Mouse (Mus musculus): ENCODE results near the gene Lipt2. TPM values are rescaled to one million over a fixed set of nuclear protein-coding genes. Genes with fewer than 3 reads are reported as not detected.

Gene Lipt2
- polyA plus RNA-seq, 1 experiment from 2014 or later, result 23.0 TPM

DNA sequence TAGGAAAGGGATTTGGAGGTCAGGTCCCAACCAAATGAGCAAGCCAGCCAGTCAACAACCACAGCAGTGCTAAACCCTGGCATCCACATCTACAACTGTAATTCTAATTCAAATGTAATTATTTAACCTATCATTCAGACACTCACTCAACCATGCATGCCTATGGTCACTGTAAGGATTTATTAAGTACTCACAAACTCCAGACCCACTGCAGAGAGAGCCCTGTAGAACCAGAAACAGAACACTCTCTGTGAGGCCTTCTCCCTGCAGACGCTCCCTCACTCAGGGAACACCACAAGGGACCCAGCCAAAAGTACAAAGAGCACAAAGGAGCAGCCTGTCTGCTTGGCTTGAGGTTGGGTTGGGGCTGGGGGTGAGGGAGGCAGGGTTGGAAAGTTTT, 26.7 kb upstream of the Lipt2 start:
- no peak overlapping the region for H3K9ac ChIP-seq
- H3K4me2 ChIP-seq (replicated peaks), result no peak overlapping the region
- no peaks in the 10 kb centered on the region for H3K9me3 ChIP-seq
- WGBS, result 47% methylated on average over 1 of the region's 1 CpGs
- H3K27ac ChIP-seq, result no peak overlapping the region
- no peaks in the 10 kb centered on the region for H3K27me3 ChIP-seq (replicated peaks)
- H3K36me3 ChIP-seq, result no peaks in the 10 kb centered on the region
- H3K4me1 ChIP-seq (replicated peaks), result no peaks in the 10 kb centered on the region
- ATAC-seq, result peak; percentile 45; the same call in 1 of the 2 replicates
- no peak overlapping the region for H3K4me3 ChIP-seq (replicated peaks)

DNA sequence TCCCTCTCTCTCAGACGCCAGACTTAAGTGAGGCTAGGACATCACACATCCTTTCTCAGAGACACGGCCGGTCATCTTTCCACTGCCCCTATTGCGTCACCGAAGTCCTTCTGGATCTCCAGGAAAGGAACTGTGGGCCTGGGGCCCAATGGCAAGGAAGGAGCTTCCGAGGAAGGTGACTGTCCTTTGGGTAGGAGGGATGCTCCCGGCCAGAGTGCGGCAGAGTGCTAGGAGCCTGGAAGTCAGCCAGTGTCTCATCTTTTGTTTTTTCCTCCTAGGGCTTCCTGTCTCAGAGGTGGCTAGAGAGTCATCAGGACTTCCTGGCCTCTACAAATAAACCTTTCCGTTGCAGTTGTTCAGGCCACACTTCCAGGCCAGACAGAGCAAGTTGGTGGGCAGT, 22.0 kb upstream of the Lipt2 start:
- ATAC-seq, result no peak
- Histone ChIP-seq H3K4me3 (replicated peaks) (no peak overlapping the region), H3K36me3 (no peaks in the 10 kb centered on the region), H3K27me3 (replicated peaks) (no peaks in the 10 kb centered on the region), H3K9ac (no peak overlapping the region), H3K27ac (no peak overlapping the region), H3K4me2 (replicated peaks) (no peak overlapping the region), H3K4me1 (replicated peaks) (no peaks in the 10 kb centered on the region), H3K9me3 (no peaks in the 10 kb centered on the region)
- 70% methylated on average over 9 of the region's 9 CpGs for WGBS

DNA sequence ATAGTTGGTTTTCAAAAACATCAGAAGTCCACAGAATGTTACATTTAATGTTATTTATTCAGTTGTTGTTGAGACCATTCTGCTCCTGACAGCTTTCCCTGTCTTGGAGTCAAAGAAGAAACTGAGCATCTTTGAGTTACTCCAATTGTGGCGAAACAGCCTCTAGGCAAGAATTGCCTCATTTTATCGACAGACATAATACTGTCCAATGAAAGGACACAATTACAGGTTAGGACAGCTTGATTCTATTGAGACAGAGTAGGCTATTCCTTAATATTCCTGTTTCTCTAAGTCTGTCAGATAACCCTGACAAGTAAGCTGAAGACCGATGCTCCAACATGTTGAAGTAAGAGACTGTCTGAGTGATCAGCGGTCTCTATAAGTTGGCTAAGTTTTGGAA, 21.0 kb upstream of the Lipt2 start:
- H3K4me1 ChIP-seq (replicated peaks), result no peaks in the 10 kb centered on the region
- H3K36me3 ChIP-seq, result no peaks in the 10 kb centered on the region
- WGBS, result 95% methylated on average over 4 of the region's 4 CpGs
- H3K27me3 ChIP-seq (replicated peaks), result no peaks in the 10 kb centered on the region
- no peak overlapping the region for H3K27ac ChIP-seq
- H3K4me2 ChIP-seq (replicated peaks), result no peak overlapping the region
- ATAC-seq, result no peak
- H3K9me3 ChIP-seq, result no peaks in the 10 kb centered on the region
- no peak overlapping the region for H3K9ac ChIP-seq
- no peak overlapping the region for H3K4me3 ChIP-seq (replicated peaks)

DNA sequence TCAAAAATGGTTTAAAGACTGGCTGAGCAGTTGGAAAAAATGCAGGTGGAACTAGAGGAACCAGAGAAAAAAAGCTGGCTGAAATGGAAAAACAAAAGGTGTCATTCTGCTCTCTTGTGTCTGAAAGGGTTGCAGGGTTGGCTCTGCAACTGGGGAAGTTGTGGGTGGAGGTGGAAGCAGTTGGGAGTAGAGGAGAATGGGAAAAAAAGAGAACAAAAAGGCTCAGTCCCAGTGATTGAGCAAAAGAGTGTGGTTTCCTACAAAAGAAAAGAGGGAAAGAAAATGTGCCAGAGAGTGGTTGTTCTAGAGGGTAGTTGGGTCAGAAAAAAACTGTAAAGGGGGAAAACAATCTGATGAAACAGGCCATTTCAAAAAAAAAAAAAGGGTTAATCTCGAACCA, 18.5 kb upstream of the Lipt2 start:
- H3K27ac ChIP-seq, result no peak overlapping the region
- no peaks in the 10 kb centered on the region for H3K4me1 ChIP-seq (replicated peaks)
- H3K36me3 ChIP-seq, result no peaks in the 10 kb centered on the region
- no peaks in the 10 kb centered on the region for H3K9me3 ChIP-seq
- H3K27me3 ChIP-seq (replicated peaks), result no peaks in the 10 kb centered on the region
- no peak overlapping the region for H3K4me2 ChIP-seq (replicated peaks)
- no peak for ATAC-seq
- WGBS, result 83% methylated on average over 1 of the region's 1 CpGs
- no peak overlapping the region for H3K9ac ChIP-seq
- no peak overlapping the region for H3K4me3 ChIP-seq (replicated peaks)

DNA sequence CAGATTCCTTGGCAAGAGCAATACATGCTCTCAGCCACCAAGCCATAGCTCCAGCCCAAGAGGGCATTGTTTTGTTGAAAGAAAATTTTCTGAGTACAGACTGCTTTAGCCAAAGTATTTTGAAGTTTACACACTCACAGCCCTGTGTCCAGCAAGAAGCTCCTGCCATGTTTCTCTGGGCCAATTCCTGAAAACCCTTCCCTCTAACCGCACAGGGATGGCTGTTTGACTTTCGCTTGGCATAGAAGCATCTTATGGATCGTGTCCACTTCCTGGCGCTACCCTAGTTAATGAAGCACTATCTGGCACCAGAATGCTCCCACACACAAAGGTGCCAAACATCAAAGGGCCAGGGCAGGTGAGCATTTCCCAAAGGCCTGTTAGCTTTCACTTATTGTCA, 10.5 kb upstream of the Lipt2 start:
- no peaks in the 10 kb centered on the region for H3K9me3 ChIP-seq
- WGBS, result 84% methylated on average over 4 of the region's 4 CpGs
- no peaks in the 10 kb centered on the region for H3K27me3 ChIP-seq (replicated peaks)
- H3K9ac ChIP-seq, result no peak overlapping the region
- no peak overlapping the region for H3K27ac ChIP-seq
- no peak overlapping the region for H3K4me2 ChIP-seq (replicated peaks)
- ATAC-seq, result no peak
- H3K4me1 ChIP-seq (replicated peaks), result no peaks in the 10 kb centered on the region
- H3K4me3 ChIP-seq (replicated peaks), result no peak overlapping the region
- H3K36me3 ChIP-seq, result no peaks in the 10 kb centered on the region

GRCm38 (mm10) chr7:100150086-100150485, 9.0 kb upstream of the Lipt2 start:
- WGBS, result 72% methylated on average over 10 of the region's 10 CpGs
- H3K27ac ChIP-seq, result no peak overlapping the region
- no peak overlapping the region for H3K4me2 ChIP-seq (replicated peaks)
- H3K27me3 ChIP-seq (replicated peaks), result no peaks in the 10 kb centered on the region
- no peaks in the 10 kb centered on the region for H3K9me3 ChIP-seq
- H3K36me3 ChIP-seq, result no peaks in the 10 kb centered on the region
- no peak overlapping the region for H3K9ac ChIP-seq
- no peaks in the 10 kb centered on the region for H3K4me1 ChIP-seq (replicated peaks)
- no peak for ATAC-seq
- H3K4me3 ChIP-seq (replicated peaks), result no peak overlapping the region

- ATAC-seq, result no peak
- WGBS, result 83% methylated on average over 11 of the region's 11 CpGs
- no peak overlapping the region for H3K9ac ChIP-seq
- no peaks in the 10 kb centered on the region for H3K4me1 ChIP-seq (replicated peaks)
- H3K4me3 ChIP-seq (replicated peaks), result no peak overlapping the region
- no peaks in the 10 kb centered on the region for H3K36me3 ChIP-seq
- no peaks in the 10 kb centered on the region for H3K9me3 ChIP-seq
- no peak overlapping the region for H3K4me2 ChIP-seq (replicated peaks)
- no peaks in the 10 kb centered on the region for H3K27me3 ChIP-seq (replicated peaks)
- H3K27ac ChIP-seq, result no peak overlapping the region
Observed at GRCm38 (mm10) chr7:100150626-100151025, 8.5 kb upstream of the Lipt2 start.

- Histone ChIP-seq H3K9ac (no peak overlapping the region), H3K4me3 (replicated peaks) (no peak overlapping the region), H3K9me3 (no peaks in the 10 kb centered on the region), H3K4me1 (replicated peaks) (peaks cover 4% of the 10 kb centered on the region), H3K27me3 (replicated peaks) (no peaks in the 10 kb centered on the region), H3K4me2 (replicated peaks) (no peak overlapping the region), H3K36me3 (no peaks in the 10 kb centered on the region), H3K27ac (no peak overlapping the region)
- ATAC-seq, result no peak
- WGBS, result 73% methylated on average over 4 of the region's 4 CpGs
Observed at GRCm38 (mm10) chr7:100157669-100158068, 1.4 kb upstream of the Lipt2 start.

DNA sequence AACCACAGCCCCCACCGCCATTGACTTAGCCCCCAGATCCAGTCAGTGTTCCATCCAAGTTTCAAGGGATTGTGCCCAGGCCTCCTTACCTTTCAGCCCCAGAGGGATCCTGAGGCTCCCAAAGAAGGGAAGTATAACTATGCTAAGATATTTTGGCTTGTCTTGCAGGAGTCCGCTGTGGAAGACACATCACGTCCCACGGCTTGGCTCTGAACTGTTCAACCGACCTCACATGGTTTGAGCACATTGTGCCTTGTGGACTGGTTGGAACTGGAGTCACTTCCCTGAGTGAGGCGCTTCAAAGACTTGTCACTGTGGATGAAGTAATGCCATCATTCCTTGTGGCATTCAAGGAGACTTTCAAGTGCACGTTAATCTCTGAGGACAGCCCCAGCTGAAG, 929 bp downstream of the Lipt2 start:
- H3K4me1 ChIP-seq (replicated peaks), result peaks cover 6% of the 10 kb centered on the region
- H3K9ac ChIP-seq, result peak overlapping the region; percentile 94
- H3K36me3 ChIP-seq, result no peaks in the 10 kb centered on the region
- 0 out of 2 replicates have a peak overlapping the region, but pooled peaks have one; percentile 99 for H3K27ac ChIP-seq
- no peaks in the 10 kb centered on the region for H3K27me3 ChIP-seq (replicated peaks)
- ATAC-seq, result peak; percentile 9; the same call in 1 of the 2 replicates
- H3K4me2 ChIP-seq (replicated peaks), result peak overlapping the region; percentile 95
- 60% methylated on average over 7 of the region's 7 CpGs for WGBS
- H3K9me3 ChIP-seq, result no peaks in the 10 kb centered on the region
- H3K4me3 ChIP-seq (replicated peaks), result peak overlapping the region; percentile 94

- no peak overlapping the region for H3K4me3 ChIP-seq (replicated peaks)
- no peak overlapping the region for H3K27ac ChIP-seq
- H3K4me2 ChIP-seq (replicated peaks), result no peak overlapping the region
- H3K36me3 ChIP-seq, result no peaks in the 10 kb centered on the region
- 85% methylated on average over 4 of the region's 4 CpGs for WGBS
- no peak overlapping the region for H3K9ac ChIP-seq
- no peaks in the 10 kb centered on the region for H3K27me3 ChIP-seq (replicated peaks)
- no peaks in the 10 kb centered on the region for H3K9me3 ChIP-seq
- no peak for ATAC-seq
- H3K4me1 ChIP-seq (replicated peaks), result peaks cover 6% of the 10 kb centered on the region
Observed at GRCm38 (mm10) chr7:100163506-100163905, 4.4 kb downstream of the Lipt2 start.

DNA sequence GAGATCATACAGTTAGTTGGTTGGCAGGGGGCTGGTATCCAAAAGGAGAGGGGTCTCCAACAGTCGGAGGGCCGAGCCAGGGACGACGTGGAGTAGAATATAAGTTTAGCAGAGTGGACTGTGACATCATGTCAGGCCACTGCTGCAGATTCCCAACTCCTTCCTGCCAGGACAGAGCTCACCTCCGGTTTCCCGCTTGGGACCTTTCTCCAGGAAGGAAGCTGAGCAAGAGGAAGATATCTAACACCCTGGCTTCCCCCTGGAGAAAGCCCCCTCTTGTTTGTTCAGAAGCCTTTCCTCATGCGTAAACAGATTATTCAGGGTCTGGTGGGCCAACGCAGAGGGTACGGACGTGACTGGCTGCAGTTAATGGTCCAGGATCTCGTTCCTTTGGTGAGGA, 9.6 kb downstream of the Lipt2 start:
- WGBS, result 69% methylated on average over 11 of the region's 11 CpGs
- no peaks in the 10 kb centered on the region for H3K27me3 ChIP-seq (replicated peaks)
- H3K9me3 ChIP-seq, result no peaks in the 10 kb centered on the region
- H3K4me1 ChIP-seq (replicated peaks), result no peaks in the 10 kb centered on the region
- H3K27ac ChIP-seq, result no peak overlapping the region
- ATAC-seq, result no peak
- H3K36me3 ChIP-seq, result no peaks in the 10 kb centered on the region
- no peak overlapping the region for H3K4me2 ChIP-seq (replicated peaks)
- H3K9ac ChIP-seq, result no peak overlapping the region
- no peak overlapping the region for H3K4me3 ChIP-seq (replicated peaks)

GRCm38 (mm10) chr7:100170756-100171155, 11.7 kb downstream of the Lipt2 start:
- Histone ChIP-seq H3K27ac (no peak overlapping the region), H3K36me3 (no peaks in the 10 kb centered on the region), H3K9ac (no peak overlapping the region), H3K27me3 (replicated peaks) (no peaks in the 10 kb centered on the region), H3K4me1 (replicated peaks) (no peaks in the 10 kb centered on the region), H3K9me3 (no peaks in the 10 kb centered on the region), H3K4me2 (replicated peaks) (no peak overlapping the region), H3K4me3 (replicated peaks) (no peak overlapping the region)
- no peak for ATAC-seq
- WGBS, result 62% methylated on average over 4 of the region's 4 CpGs

GRCm38 (mm10) chr7:100176269-100176668, 17.2 kb downstream of the Lipt2 start, which contains the start of gene Kcne3:
Gene Kcne3 (plus strand): TSS chr7:100176502.
- 73% methylated on average over 3 of the region's 3 CpGs for whole genome bisulfite sequencing
- Histone ChIP-seq H3K4me1 (replicated peaks) (peaks cover 12% of the 10 kb centered on the region; the same call in 1 of the 2 replicates), H3K27ac (no peak within 1 kb of the TSS), H3K4me2 (replicated peaks) (no peak within 1 kb of the TSS), H3K36me3 (no peaks in the 10 kb centered on the region), H3K9me3 (no peaks in the 10 kb centered on the region), H3K4me3 (replicated peaks) (no peak within 1 kb of the TSS), H3K27me3 (replicated peaks) (0 out of 2 replicates have a peak, but pooled peaks cover 4% of the 10 kb centered on the region), H3K9ac (no peak within 1 kb of the TSS)
- ATAC-seq, result no peak

Measured in intestine, embryonic 15.5 days (tissue).